14 mouse cellular contexts compared by ENCODE assay signal in genomic region chr7:135939341-135939740, GRCm38 (mm10).
"Had no signal": no experiment of that assay in that cellular context is flagged by ENCODE, and none has a peak within 500 bp of the region (broad histone marks: within the 10 kb centered on the region; RNA-seq: fewer than 3 reads in every experiment).

No protein-coding gene starts in this region.

- H3K9me3 ChIP-seq: kidney, embryonic 15.5 days; limb, embryonic 12.5 days; midbrain, embryonic 12.5 days; neural tube, embryonic 15.5 days had no signal

- H3K27me3 ChIP-seq: kidney, embryonic 15.5 days; limb, embryonic 12.5 days; midbrain, embryonic 12.5 days; neural tube, embryonic 15.5 days had no signal

- DNase-seq: kidney, postnatal 25 days; layer of hippocampus, adult 9-11 months; layer of hippocampus, postnatal 36 days; liver; lung, adult 18-20 months; right cerebral cortex, adult 18-20 months; right cerebral cortex, postnatal 25 days; thymus, postnatal 36 days had no signal

- H3K9ac ChIP-seq: kidney, embryonic 15.5 days; limb, embryonic 12.5 days; liver, embryonic 14.5 days; midbrain, embryonic 12.5 days; neural tube, embryonic 15.5 days had no signal

- H3K36me3 ChIP-seq: kidney, embryonic 15.5 days; limb, embryonic 12.5 days; midbrain, embryonic 12.5 days; neural tube, embryonic 15.5 days had no signal

- H3K27ac ChIP-seq: kidney, embryonic 15.5 days; limb, embryonic 12.5 days; liver, embryonic 14.5 days; midbrain, embryonic 12.5 days; neural tube, embryonic 15.5 days had no signal

- H3K4me3 ChIP-seq: kidney, embryonic 15.5 days; limb, embryonic 12.5 days; midbrain, embryonic 12.5 days; neural tube, embryonic 15.5 days had no signal

- ATAC-seq: midbrain, embryonic 16.5 days had no signal

- H3K4me2 ChIP-seq: kidney, embryonic 15.5 days; limb, embryonic 12.5 days; midbrain, embryonic 12.5 days; neural tube, embryonic 15.5 days had no signal

- H3K4me1 ChIP-seq: kidney, embryonic 15.5 days; limb, embryonic 12.5 days; midbrain, embryonic 12.5 days; neural tube, embryonic 15.5 days had no signal
